Mouse (Mus musculus) gonadal fat pad, adult 2 months (tissue): ENCODE data around the gene Ntsr1. TPM values are rescaled to one million over a fixed set of nuclear protein-coding genes. Genes with fewer than 3 reads are reported as not detected.

Experiments used
- DNase-seq: peaks from one replicate; pipeline ENCODE4 v3.0.0-alpha.2; 2012; ENCODE audit warnings: low read depth
- polyA plus RNA-seq: library from polyadenylated mRNA; depleted of rRNA; stranded (reverse); fragments of >200 nt; gene quantifications from 2 replicates; pipeline ENCODE4 v1.2.3, GENCODE M21; 2012; rRNA removed

The Ntsr1 gene
- 4.3 and 4.4 TPM in 2 replicates for polyA plus RNA-seq

- no peak for DNase-seq
Observed at GRCm38 (mm10) chr2:180499741-180500140, at the start of gene Ntsr1. Ntsr1 (plus strand) TSS chr2:180499976.

DNA sequence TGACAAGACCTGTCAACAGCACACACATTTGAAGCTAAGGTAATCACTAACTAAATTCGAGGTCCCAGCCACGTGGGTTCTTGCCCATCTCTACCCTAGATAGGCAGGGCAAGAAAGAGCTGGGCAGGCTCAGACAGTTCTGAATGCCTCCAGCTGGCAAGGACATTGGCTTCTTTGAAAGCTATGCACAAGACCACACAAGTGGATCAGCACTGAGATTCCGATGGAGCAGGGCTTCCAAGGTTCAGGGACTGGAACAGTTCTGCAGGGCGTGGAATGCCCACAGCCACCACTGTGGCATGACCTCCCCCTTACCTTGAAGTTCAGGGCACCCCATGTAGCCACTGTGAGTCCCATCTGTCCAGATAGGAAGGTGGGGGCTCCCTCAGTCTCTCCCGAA, 49.2 kb upstream of the Ntsr1 start:
- no peak for DNase-seq

GRCm38 (mm10) chr2:180455723-180456698, 43.8 kb upstream of the Ntsr1 start, which contains the start of gene Slco4a1:
Slco4a1 (plus strand) TSS chr2:180456245.
- no peak for DNase-seq

- DNase-seq: no peak
Observed at GRCm38 (mm10) chr2:180456705-180457104, 43.1 kb upstream of the Ntsr1 start.

GRCm38 (mm10) chr2:180457680-180458079, 42.1 kb upstream of the Ntsr1 start:
- no peak for DNase-seq

DNA sequence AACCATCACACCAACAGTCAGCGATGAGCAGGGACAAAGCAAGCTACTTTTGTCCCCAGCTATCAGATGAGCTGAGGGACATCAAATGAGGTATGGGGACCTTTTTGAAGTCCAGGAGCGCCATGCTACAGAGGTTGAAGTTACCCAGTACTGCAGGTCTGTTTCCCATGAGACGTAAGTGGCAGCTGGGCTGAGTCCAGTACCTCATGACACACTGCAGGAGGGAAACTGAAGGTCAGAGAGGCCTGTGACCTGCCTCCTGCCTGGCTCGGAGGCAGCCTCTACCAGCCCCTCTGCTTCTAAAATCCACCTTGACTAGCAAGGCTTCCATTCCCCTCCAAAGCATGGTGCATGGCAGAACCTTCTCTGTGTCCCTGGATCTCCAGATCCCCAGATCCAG, 40.3 kb upstream of the Ntsr1 start:
- DNase-seq: no peak

DNA sequence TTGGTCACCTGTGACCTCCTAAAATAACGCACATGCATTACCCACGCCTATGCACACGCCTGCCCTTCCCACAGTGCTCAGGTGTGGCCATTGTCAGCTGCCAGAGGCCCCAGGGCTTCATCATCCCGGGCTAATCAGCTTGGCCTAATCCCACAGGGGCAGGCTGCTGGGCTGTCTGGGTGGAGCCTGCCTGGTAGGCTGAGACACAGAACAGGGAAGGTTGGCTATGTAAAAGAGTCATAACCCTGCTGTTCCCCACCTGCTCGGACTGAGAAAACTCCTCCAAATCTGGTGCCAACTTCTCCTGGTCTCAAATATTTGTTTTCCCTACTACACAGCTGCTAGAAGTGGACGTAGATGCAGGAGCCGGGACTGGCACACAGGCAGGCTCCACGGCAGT, 39.0 kb upstream of the Ntsr1 start:
- no peak for DNase-seq

- DNase-seq: no peak
Observed at GRCm38 (mm10) chr2:180462593-180462992, 37.2 kb upstream of the Ntsr1 start.

- DNase-seq: no peak
Observed at GRCm38 (mm10) chr2:180466505-180466904, 33.3 kb upstream of the Ntsr1 start.

DNA sequence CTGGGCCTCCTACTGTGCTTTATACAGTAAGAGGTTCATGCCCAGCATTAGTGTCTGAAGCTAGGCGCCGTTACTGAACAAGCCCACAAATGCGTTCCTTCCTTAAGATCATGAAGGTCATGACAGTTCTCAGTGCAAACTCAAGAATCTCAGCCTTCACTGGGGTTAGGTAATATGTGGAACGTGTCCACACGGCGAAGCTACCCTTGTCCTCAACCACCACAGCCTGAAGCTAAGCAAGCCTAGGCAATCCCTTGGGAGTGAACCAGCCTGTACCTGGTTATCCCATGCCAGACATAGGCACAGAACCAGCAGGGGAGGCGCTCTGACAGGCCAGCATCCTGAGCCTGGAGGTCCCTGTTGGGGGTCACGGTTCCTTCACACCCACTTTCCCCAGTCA, 30.9 kb upstream of the Ntsr1 start:
- DNase-seq: peak; percentile 81

DNA sequence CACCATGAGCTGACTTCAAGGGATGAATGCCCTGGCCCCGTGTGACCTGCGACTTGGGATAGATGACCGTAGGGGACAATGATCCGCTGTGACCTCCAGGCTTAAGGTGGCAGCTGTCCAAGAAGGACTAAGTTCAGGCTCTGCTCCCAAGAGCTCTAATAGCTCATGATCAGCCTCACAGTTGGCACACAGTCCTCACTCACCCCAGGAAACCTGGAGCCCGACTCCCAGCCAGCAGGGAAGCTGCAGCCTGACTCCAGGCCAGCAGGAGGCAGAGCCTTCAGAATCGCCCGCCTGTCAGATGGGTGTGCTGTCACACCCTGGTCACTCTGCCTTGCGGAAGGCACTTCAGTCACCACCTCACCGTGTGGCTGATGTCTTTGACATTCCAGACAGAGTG, 30.0 kb upstream of the Ntsr1 start:
- no peak for DNase-seq

- DNase-seq: no peak
Observed at GRCm38 (mm10) chr2:180472306-180473079, 27.3 kb upstream of the Ntsr1 start.

- no peak for DNase-seq
Observed at GRCm38 (mm10) chr2:180473080-180473440, 26.7 kb upstream of the Ntsr1 start.

DNA sequence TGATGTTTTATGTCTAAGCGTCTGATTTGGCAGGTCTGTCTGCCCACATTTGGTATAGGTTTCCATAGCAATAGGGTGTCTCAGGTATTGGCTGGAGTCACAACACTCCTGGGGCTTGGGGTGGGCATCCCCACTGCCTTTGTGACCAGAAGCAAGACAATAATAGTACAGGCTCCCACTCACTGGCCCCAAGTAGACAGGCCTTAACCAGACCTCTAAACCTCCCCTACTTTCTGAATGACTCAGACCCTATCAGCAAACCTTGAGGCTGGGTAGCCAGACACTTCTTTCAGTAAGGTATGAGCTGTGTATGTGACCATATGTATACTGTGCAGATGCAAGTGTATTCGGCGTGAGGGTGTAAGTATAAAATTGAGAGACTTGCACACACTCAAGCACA, 24.9 kb upstream of the Ntsr1 start:
- DNase-seq: no peak

GRCm38 (mm10) chr2:180482274-180482673, 17.5 kb upstream of the Ntsr1 start:
- DNase-seq: no peak

GRCm38 (mm10) chr2:180484882-180485281, 14.9 kb upstream of the Ntsr1 start:
- DNase-seq: no peak

DNA sequence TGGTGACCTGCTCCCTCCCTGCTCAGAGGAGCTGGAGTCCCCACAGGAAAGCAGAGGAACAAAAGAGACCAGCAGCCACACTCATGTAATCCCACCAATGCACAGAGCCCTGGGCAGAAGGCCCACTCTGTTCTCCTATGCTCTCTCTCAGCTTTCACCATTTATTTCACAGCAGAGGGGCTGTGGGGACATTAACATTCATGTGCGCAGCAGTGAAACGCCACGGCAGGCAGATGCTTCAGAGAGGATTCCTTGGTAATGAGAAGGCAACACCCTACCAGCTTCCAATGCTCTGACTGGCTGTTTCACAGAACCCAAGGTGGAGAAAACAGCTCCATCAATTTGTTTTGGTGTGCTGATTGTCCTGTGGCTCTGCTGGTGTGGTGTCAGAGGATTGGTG, 14.5 kb upstream of the Ntsr1 start:
- DNase-seq: no peak

- no peak for DNase-seq
Observed at GRCm38 (mm10) chr2:180488210-180488751, 11.5 kb upstream of the Ntsr1 start.

GRCm38 (mm10) chr2:180495906-180496305, 3.9 kb upstream of the Ntsr1 start:
- no peak for DNase-seq

- no peak for DNase-seq
Observed at GRCm38 (mm10) chr2:180500726-180501125, 950 bp downstream of the Ntsr1 start.

GRCm38 (mm10) chr2:180501217-180501967, 1.6 kb downstream of the Ntsr1 start:
- no peak for DNase-seq

DNA sequence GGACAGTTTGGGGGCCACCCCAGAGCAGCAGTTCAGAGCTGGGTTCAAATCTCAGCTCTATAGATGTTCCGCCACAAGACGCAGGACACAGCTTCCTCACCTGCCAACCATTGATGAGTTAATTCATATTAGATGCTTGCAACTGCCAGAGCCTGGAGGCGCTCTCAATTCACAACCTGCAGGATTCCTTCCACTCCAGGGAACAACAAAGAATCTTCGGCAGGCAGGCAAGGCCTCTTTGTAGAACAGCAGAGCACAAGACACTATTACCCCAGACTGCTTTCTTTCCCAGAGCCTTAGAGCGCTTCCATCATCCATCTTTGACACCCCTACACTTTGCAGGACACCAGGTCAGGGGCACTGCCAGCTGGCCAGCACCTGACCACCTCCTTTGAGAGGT, 6.5 kb downstream of the Ntsr1 start:
- no peak for DNase-seq
